18 mouse cellular contexts compared by ENCODE assay signal in genomic region chr4:138213861-138214260, GRCm38 (mm10). TPM values are rescaled to one million over a fixed set of nuclear protein-coding genes. Genes with fewer than 3 reads are reported as not detected.
DNase-seq lines count a peak whose midpoint lies in the region; ATAC-seq and TF ChIP-seq lines count a peak whose summit lies in the region.
"Had no signal": no experiment of that assay in that cellular context is flagged by ENCODE, and none has a peak within 500 bp of the region (broad histone marks: within the 10 kb centered on the region; RNA-seq: fewer than 3 reads in every experiment).

No protein-coding gene starts in this region.

- peak; percentile 27 to 63 for DNase-seq in lung, adult 18-20 months
- no peak for DNase-seq in lung, adult 2 months
- peak; percentile 79 for DNase-seq in NIH3T3 (ENCODE audit: low read depth)
- peak; percentile 52 for DNase-seq in lung, postnatal 10 days
- DNase-seq in cerebellum, postnatal 36 days, result no peak
- DNase-seq in T-cell, adult 2 months (ENCODE audit: low spot score), result no peak
- DNase-seq: adrenal gland, postnatal 14 days; cerebellum, adult 9-11 months; embryo, embryonic 11 days; heart, adult 18-20 months; kidney, adult 2 months; kidney, postnatal 25 days; thymus, postnatal 36 days had no signal

- no peak for ATAC-seq in stomach, embryonic 15.5 days (ENCODE audit: insufficient read depth, low FRiP score, low read depth)
- no peak for ATAC-seq in cerebellum, adult (ENCODE audit: insufficient number of reproducible peaks, low FRiP score, low TSS enrichment)
- ATAC-seq: forebrain, embryonic 14.5 days had no signal

- peaks cover 12% of the 10 kb centered on the region; the same call in 1 of the 2 replicates for H3K36me3 ChIP-seq in stomach, embryonic 15.5 days

- TF ChIP-seq CTCF in lung, adult 2 months (IDR thresholded peaks at IDR 0.05; ENCODE audit: insufficient read depth, low read length), result no peak

- H3K27ac ChIP-seq in stomach, embryonic 15.5 days, result peak overlapping the region; percentile 57; the same call in 1 of the 2 replicates
- H3K27ac ChIP-seq: embryonic facial prominence, embryonic 15.5 days; neural tube, embryonic 12.5 days had no signal

- H3K4me2 ChIP-seq in stomach, embryonic 15.5 days, result no peak overlapping the region
- H3K4me2 ChIP-seq: embryonic facial prominence, embryonic 15.5 days; neural tube, embryonic 12.5 days had no signal

- no peak overlapping the region for H3K4me3 ChIP-seq in lung, adult 2 months (replicated peaks; ENCODE audit: extremely low read depth, low read depth, low read length)
- H3K4me3 ChIP-seq in stomach, embryonic 15.5 days (replicated peaks), result no peak overlapping the region
- H3K4me3 ChIP-seq: embryonic facial prominence, embryonic 15.5 days; neural tube, embryonic 12.5 days had no signal

- 19% methylated on average over 3 of the region's 3 CpGs for WGBS in lung, adult 2 months
- 54% methylated on average over 3 of the region's 3 CpGs for WGBS in stomach, embryonic 15.5 days

- TF ChIP-seq POLR2A in lung, adult 2 months (IDR thresholded peaks at IDR 0.05; ENCODE audit: borderline replicate concordance, extremely low read depth, low read depth, low read length), result no peak

- no peaks in the 10 kb centered on the region for H3K9me3 ChIP-seq in stomach, embryonic 15.5 days
- H3K9me3 ChIP-seq: embryonic facial prominence, embryonic 15.5 days; neural tube, embryonic 12.5 days had no signal

- no peaks in the 10 kb centered on the region for H3K27me3 ChIP-seq in stomach, embryonic 15.5 days (replicated peaks)
- H3K27me3 ChIP-seq: embryonic facial prominence, embryonic 15.5 days; neural tube, embryonic 12.5 days had no signal

- H3K9ac ChIP-seq in stomach, embryonic 15.5 days, result no peak overlapping the region
- H3K9ac ChIP-seq: embryonic facial prominence, embryonic 15.5 days; neural tube, embryonic 12.5 days had no signal

- H3K4me1 ChIP-seq in lung, adult 2 months (ENCODE audit: control insufficient read depth, insufficient read depth, low read length), result peaks cover 20% of the 10 kb centered on the region
- H3K4me1 ChIP-seq in stomach, embryonic 15.5 days, result peaks cover 16% of the 10 kb centered on the region; the same call in 1 of the 2 replicates

RNA-seq across cellular contexts. Expression of gene Hp1bp3, which starts 2.2 kb away (rescaled TPM):
- polyA plus RNA-seq in lung, adult 2 months (2012; rRNA removed), result 53.4 and 78.4 TPM in 2 replicates
- 129 and 131 TPM in 2 replicates for polyA plus RNA-seq in stomach, embryonic 15.5 days (2015; fragmentation: Nextera tagmentation; extraction: Ambion mirVana)

RNA-seq across cellular contexts. Expression of gene Sh2d5, which starts 36.3 kb away (rescaled TPM):
- polyA plus RNA-seq in lung, adult 2 months (2012; rRNA removed), result 0.22 and 0.28 TPM in 2 replicates
- 0.85 and 0.88 TPM in 2 replicates for polyA plus RNA-seq in stomach, embryonic 15.5 days (2015; fragmentation: Nextera tagmentation; extraction: Ambion mirVana)

RNA-seq across cellular contexts. Expression of gene Kif17, which starts 36.4 kb away (rescaled TPM):
- polyA plus RNA-seq in lung, adult 2 months (2012; rRNA removed), result 0.70 and 0.91 TPM in 2 replicates
- polyA plus RNA-seq in stomach, embryonic 15.5 days (2015; fragmentation: Nextera tagmentation; extraction: Ambion mirVana), result 1.7 and 1.9 TPM in 2 replicates

Comparison
In these comparisons a context has a peak if more than half of its experiments do, and no peak if none do; other contexts are left out.
1. DNase-seq: peak in lung, adult 18-20 months (2 of 2), NIH3T3 (single experiment) and lung, postnatal 10 days (single experiment); none in lung, adult 2 months (single experiment), cerebellum, postnatal 36 days (0 of 2) and T-cell, adult 2 months (single experiment).